Mouse (Mus musculus) heart, adult 11 months (tissue): ENCODE results near the gene Gas1.

Experiments used
- DNase-seq: peaks from one replicate; pipeline ENCODE4 v3.0.0; 2022

Gas1 gene

GRCm38 (mm10) chr13:60172366-60173017 lies 4.7 kb downstream of the Gas1 start:
- DNase-seq: peak; percentile 88

GRCm38 (mm10) chr13:60171781-60172180 lies 5.4 kb downstream of the Gas1 start:
- peak; percentile 83 for DNase-seq

GRCm38 (mm10) chr13:60170898-60171715 lies 6.1 kb downstream of the Gas1 start:
- DNase-seq: peak; percentile 79

GRCm38 (mm10) chr13:60169026-60169425 lies 8.1 kb downstream of the Gas1 start:
- DNase-seq: peak; percentile 81

- no peak for DNase-seq
Observed at GRCm38 (mm10) chr13:60156294-60157126, 20.7 kb downstream of the Gas1 start.

GRCm38 (mm10) chr13:60154170-60154569 lies 23.0 kb downstream of the Gas1 start:
- no peak for DNase-seq

- peak; percentile 57 for DNase-seq
Observed at GRCm38 (mm10) chr13:60148235-60148634, 28.9 kb downstream of the Gas1 start.

GRCm38 (mm10) chr13:60147857-60148181 lies 29.3 kb downstream of the Gas1 start:
- no peak for DNase-seq

GRCm38 (mm10) chr13:60146994-60147856 lies 29.9 kb downstream of the Gas1 start:
- DNase-seq: no peak

GRCm38 (mm10) chr13:60146231-60146630 lies 30.9 kb downstream of the Gas1 start:
- DNase-seq: no peak

- peak; percentile 46 for DNase-seq
Observed at GRCm38 (mm10) chr13:60136962-60137361, 40.2 kb downstream of the Gas1 start.

GRCm38 (mm10) chr13:60134439-60134799 lies 42.7 kb downstream of the Gas1 start:
- DNase-seq: peak; percentile 79

GRCm38 (mm10) chr13:60133716-60134438 lies 43.3 kb downstream of the Gas1 start:
- DNase-seq: peak; percentile 11

GRCm38 (mm10) chr13:60131771-60132170 lies 45.4 kb downstream of the Gas1 start:
- peak; percentile 64 for DNase-seq

- peak; percentile 72 for DNase-seq
Observed at GRCm38 (mm10) chr13:60129541-60129940, 47.6 kb downstream of the Gas1 start.

- peak; percentile 53 for DNase-seq
Observed at GRCm38 (mm10) chr13:60126338-60126737, 50.8 kb downstream of the Gas1 start.

- peak; percentile 79 for DNase-seq
Observed at GRCm38 (mm10) chr13:60125501-60126305, 51.5 kb downstream of the Gas1 start.

- DNase-seq: no peak
Observed at GRCm38 (mm10) chr13:60125020-60125419, 52.1 kb downstream of the Gas1 start.

- DNase-seq: peak; percentile 71
Observed at GRCm38 (mm10) chr13:60124456-60124855, 52.7 kb downstream of the Gas1 start.
